Mouse (Mus musculus) liver, adult 2 months (tissue): Measurements from ENCODE around the gene Txn1.
A peak's percentile ranks its signal among the peaks of the same experiment; 100 is the strongest.

Experiments
- CTCF ChIP-seq: fragments of 200-500 bp; IDR thresholded peaks from 2 replicates; pipeline ENCODE4 v1.5.1; 2011; ENCODE audit warnings: low read depth, low read length, control low read depth
- POLR2A ChIP-seq: fragments of 200-500 bp; IDR thresholded peaks from 2 replicates; pipeline ENCODE4 v1.6.1; 2011; ENCODE audit warnings: low read length, control low read depth; ENCODE audit not compliant: insufficient read depth; ENCODE audit errors: extremely low read depth

GRCm38 (mm10) chr4:57904211-57904610, 52.0 kb downstream of the Txn1 start:
- TF ChIP-seq CTCF (peak; percentile 89), POLR2A (no peak)
